Mouse (Mus musculus) layer of hippocampus, adult 8-10 months (tissue): ENCODE data around the gene Hist1h2bl. TPM values are rescaled to one million over a fixed set of nuclear protein-coding genes. Genes with fewer than 3 reads are reported as not detected.
"Not testable (repeated sequence)": the region's sequence is repeated elsewhere in the genome, so short reads cannot be mapped to it uniquely, and the experiment has no call there.

ENCODE experiments used
- DNase-seq, 2 experiments: peaks; one replicate each; pipeline ENCODE4 v3.0.0; 2022; ENCODE audit warnings: low spot score in 2 of 2
- total RNA-seq, 4 experiments: library from RNA; stranded (reverse); gene quantifications; 2 replicates each; pipeline ENCODE4 v1.2.4; 2022

Hist1h2bl gene
- total RNA-seq: 10 to 100 TPM; 10.8 to 28.3 (median 22.4) TPM

- DNase-seq: peak; percentile 86 to 92
Observed at GRCm38 (mm10) chr13:21715864-21716539, at the start of gene Hist1h2bl, which contains the start of gene Hist1h2ai. Gene Hist1h2bl (minus strand): TSS chr13:21716143. Gene Hist1h2ai (plus strand): TSS chr13:21716422.

- no peak for DNase-seq
Observed at GRCm38 (mm10) chr13:21755707-21756106, 39.8 kb upstream of the Hist1h2bl start.

GRCm38 (mm10) chr13:21754294-21755001, 38.5 kb upstream of the Hist1h2bl start:
- DNase-seq: not testable (repeated sequence)

DNA sequence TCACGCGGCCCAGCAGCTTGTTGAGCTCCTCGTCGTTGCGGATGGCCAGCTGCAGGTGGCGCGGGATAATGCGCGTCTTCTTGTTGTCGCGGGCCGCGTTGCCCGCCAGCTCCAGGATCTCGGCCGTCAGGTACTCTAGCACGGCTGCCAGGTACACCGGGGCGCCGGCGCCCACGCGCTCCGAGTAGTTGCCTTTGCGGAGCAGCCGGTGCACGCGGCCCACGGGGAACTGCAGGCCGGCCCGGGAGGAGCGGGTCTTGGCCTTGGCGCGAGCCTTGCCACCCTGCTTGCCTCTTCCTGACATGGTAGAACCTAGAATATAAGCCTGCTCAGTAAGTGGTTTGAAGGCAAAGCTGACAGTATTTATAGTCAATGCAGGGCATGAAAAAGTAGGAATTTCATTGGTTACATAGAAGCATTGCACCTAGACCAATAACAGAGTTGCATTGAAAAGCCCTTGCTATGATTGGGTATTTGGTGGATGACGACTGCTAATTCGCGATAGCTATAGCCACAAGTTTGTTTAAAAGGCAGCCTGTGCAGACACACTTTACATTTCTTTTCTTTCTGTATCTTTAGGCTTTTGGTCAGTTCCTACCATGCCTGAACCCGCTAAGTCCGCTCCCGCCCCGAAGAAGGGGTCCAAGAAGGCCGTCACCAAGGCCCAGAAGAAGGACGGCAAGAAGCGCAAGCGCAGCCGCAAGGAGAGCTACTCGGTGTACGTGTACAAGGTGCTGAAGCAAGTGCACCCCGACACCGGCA, 37.8 kb upstream of the Hist1h2bl start, which contains the start of the genes Hist1h2ak and Hist1h2bn:
TSS of gene Hist1h2ak (minus strand) at position 304 of the 762 bp plus-strand sequence.
TSS of gene Hist1h2bn (plus strand) at position 600 of the 762 bp plus-strand sequence.
- peak; percentile 57 to 79 for DNase-seq

GRCm38 (mm10) chr13:21753051-21753523, 37.1 kb upstream of the Hist1h2bl start:
- no peak for DNase-seq

DNA sequence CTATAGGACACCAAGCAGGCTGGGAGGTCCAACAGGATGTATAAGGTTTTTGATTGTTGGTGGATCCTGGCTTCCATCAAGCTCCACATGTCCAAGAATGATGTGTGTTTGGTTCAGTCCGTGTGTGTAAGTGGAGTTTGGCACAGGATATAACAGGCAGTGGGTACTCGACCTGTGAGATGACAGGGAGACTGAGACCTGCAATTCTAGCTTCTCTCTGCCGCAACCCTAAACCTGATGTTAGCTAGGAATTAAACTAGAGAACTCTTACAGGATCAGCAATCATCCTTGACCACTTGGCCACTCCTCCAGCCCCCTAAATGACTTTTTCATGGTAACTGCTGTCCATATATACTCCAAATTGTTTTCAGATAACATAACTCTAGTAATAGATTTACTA, 36.4 kb upstream of the Hist1h2bl start:
- DNase-seq: no peak

GRCm38 (mm10) chr13:21751827-21752226, 35.9 kb upstream of the Hist1h2bl start:
- DNase-seq: no peak

- DNase-seq: no peak
Observed at GRCm38 (mm10) chr13:21751417-21751816, 35.5 kb upstream of the Hist1h2bl start.

- peak; percentile 89 to 94 for DNase-seq
Observed at GRCm38 (mm10) chr13:21750159-21751017, 34.4 kb upstream of the Hist1h2bl start, which contains the start of gene Hist1h4k. Gene Hist1h4k (minus strand): TSS chr13:21750505.

DNA sequence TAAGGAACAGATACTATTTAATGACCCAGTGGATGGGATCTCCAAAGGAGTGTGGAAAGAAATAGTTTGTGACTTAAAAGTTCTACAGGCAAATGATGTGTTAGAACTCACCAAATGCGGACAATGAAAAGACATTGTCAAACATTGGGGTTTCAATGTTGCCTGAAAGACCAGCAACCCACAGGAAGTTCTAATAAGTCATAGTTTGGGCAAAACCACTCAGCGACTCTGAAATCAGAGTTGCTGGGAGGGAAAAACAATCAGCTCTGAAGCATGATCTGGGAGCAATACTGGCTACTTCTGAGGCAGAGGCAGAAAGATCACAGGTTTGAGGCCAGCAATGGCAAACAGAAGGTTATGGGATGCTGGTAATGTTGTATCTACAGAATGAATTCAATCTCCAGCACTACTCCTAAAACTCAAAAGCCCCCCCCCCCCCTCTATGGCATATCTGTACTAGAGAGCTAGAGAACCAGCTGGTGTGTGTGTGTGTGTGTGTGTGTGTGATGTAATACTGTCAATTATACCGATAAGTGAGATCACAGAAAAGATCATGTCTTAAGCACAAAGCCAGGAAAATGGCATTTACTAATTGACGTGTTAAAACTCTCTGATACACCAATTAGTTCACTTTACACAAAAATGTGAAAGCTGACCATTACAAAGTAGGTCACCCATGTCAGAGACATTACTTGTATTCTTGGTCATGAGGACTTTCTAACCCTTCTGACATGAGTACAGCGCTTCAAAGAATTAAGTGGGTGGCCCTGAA, 33.6 kb upstream of the Hist1h2bl start:
- no peak for DNase-seq

DNA sequence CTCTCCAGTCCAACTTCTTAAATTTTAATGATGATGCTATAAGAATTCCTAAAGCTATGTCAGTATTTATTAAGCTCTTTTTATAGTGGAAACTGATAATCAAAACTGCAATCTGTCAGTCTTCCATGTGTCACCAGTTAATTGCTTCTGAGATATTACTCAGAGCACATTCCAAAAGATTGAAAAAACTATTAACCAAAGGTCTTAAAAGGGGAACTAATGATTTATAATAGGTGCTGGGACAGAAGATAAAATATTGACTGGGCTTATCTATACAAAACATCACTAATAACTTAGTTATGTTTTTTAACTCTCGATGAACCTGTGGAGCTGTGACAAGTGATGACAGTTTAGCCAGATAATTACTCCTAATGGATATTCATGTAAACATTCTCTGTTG, 29.1 kb upstream of the Hist1h2bl start:
- DNase-seq: no peak

DNA sequence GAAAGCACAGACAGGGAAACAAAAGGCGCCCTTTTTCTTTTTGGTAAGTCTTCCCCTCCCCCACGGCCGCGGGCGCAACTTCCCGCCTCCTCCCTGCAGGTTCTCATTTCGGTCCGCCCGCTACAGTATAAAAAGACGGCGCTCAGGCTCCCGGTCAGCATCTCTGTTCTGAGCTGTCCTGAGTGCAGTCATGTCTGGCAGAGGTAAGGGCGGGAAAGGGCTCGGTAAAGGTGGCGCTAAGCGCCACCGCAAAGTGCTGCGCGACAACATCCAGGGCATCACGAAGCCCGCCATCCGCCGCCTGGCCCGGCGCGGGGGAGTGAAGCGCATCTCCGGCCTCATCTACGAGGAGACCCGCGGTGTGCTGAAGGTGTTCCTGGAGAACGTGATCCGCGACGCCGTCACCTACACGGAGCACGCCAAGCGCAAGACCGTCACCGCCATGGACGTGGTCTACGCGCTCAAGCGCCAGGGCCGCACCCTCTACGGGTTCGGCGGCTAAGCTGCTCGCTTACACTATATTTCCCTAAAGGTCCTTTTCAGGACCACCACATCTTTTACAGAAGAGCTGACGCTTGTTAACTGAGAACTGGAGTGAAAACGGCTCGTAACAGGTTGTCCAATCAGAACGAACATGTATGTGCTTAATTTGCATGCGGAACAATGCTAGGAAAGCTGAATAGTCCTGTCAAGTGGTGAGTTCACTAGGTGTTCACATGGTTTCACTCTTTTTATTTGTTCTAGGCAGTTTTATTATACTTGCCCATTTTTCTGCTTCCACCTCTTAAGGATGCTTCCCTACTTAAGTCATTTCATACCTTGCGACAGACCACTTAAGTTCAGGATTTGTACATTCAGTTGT, 19.2 kb upstream of the Hist1h2bl start, which contains the start of gene Hist1h4j:
TSS of gene Hist1h4j (plus strand) at position 159 of the 862 bp plus-strand sequence.
- DNase-seq: peak; percentile 70 to 77

DNA sequence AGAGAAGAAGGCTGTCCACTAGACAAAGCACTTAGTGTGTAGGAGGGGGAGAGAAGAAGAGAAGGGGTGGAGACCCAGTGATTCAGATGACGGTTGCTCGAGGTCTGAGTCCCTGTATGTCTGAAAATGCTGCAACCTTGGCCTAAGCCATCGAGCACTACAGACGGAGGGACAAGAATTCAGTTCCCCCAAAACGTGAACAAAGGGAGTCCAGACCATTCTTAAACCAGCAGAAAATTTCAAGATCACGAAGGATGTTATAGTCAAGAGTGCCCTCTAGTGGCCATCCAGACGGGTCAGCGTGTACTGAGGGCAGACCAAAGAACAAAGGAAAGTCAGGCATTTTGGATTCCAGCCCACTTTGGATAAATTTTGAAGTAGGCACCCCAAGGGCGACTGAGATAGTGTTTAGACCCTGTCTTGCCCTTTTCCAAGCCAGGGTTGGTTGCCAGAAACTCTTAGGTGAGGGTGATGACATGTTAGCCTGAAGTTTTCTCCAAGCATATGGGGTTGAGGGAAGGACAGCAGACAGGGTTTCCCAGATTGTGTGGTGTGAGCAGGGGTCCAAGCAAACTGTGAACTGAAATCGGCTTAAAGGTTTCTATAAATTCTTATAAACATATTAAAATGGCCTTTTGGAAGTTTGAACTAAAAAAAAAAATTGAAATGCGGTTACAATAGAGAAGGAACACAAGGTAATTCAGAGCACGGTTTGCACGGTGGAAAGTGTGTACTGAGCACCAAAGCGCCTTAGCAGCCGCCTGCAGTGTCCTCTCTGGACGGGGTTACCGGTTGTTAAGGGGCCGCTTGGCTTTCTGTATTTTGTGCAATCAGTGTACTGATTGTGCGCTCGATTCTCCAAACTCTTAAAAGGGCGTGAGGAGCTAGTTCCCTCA, 18.3 kb upstream of the Hist1h2bl start:
- peak; percentile 42 to 72 for DNase-seq

GRCm38 (mm10) chr13:21733466-21733865, 17.5 kb upstream of the Hist1h2bl start:
- no peak for DNase-seq

DNA sequence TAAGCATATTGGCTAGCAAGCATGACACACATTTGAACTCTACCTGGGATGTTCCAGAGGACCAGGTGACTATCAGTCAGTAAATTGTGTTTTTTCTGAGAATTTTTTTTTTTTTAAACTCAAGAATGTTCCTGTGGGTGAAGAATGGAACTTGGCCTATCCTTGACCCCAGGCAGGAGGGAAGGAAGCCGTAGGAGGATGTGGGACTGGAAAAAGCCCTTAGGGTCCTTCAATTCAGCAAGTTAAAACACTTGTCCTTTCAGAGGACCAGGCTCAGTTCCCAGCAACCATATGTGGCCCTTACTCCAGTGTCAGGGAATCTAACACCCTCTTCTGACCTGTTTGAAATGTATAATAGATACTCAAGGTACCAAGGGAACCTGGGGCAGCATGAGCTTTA, 13.6 kb upstream of the Hist1h2bl start:
- no peak for DNase-seq

DNA sequence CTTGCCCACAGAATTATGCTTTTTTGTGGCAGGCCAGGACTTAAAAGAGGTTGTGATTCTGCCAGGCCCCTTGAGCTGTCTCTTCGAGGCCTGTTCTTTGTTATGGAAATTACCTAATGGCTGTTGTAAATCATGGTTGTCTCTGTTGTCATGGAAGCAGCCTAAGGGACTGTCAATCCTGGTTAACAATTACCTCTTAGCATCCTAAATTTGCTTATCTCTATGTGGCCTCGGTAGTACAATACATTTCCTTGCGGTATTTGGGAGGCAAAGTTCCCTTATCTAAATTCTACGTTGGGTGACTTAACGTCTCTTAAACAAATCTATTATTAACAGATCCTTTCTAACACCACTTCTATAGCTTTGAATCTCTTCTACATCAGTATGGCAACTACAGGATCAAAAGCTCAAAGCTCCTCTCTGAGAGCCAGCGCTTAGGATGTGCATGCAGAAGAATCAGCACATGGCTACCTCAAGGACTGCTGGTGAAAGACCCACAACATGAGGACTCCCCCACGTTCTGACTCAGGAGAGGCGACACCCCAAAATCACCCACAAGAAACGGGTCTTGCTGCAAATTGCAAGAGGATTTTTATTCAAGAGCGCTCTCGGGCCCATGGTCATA, 12.1 kb upstream of the Hist1h2bl start:
- DNase-seq: no peak
